Mouse (Mus musculus) MEL (cell line): ENCODE data around the gene Tnf. TPM values are rescaled to one million over a fixed set of nuclear protein-coding genes. Genes with fewer than 3 reads are reported as not detected.

Source experiments
- DNase-seq: peaks from one replicate; pipeline ENCODE4 v3.0.0; 2011; ENCODE audit warnings: low read depth, low spot score
- H3K27ac ChIP-seq: 2 replicates; pipeline ENCODE4 v1.5.1; 2012; ENCODE audit warnings: low read depth, mild to moderate bottlenecking, control low read depth, low read length, moderate library complexity; ENCODE audit not compliant: control insufficient read depth
- H3K27me3 ChIP-seq, 2 experiments: fragments of 150-350 bp in 1 of 2; sonication (generic) in 1 of 2; 2 replicates each; pipeline ENCODE4 v1.6.1; 2012; ENCODE audit warnings: low read length in 2 of 2, mild to moderate bottlenecking in 2 of 2, improper control_type of control experiment in 1 of 2, moderate library complexity in 1 of 2; ENCODE audit not compliant: insufficient read depth in 2 of 2, control insufficient read depth in 1 of 2
- H3K36me3 ChIP-seq, 2 experiments: 2 replicates each; pipeline ENCODE4 v1.6.1; 2012 to 2014; ENCODE audit warnings: low read length in 2 of 2, improper control_type of control experiment in 1 of 2, inconsistent platforms in 1 of 2, mild to moderate bottlenecking in 1 of 2; ENCODE audit not compliant: insufficient read depth in 2 of 2, control insufficient read depth in 1 of 2
- H3K4me1 ChIP-seq, 2 experiments: fragments of 150-350 bp in 1 of 2; sonication (generic) in 1 of 2; 2 replicates each; pipeline ENCODE4 v1.6.1; 2012; ENCODE audit warnings: low read length in 2 of 2, improper control_type of control experiment in 1 of 2, mild to moderate bottlenecking in 1 of 2; ENCODE audit not compliant: insufficient read depth in 2 of 2, control insufficient read depth in 1 of 2
- H3K4me3 ChIP-seq, 2 experiments: fragments of 150-350 bp in 1 of 2; sonication (generic) in 1 of 2; 2 replicates each; pipeline ENCODE4 v1.5.1; 2012; ENCODE audit warnings: low read depth in 2 of 2, low read length in 2 of 2, mild to moderate bottlenecking in 2 of 2, moderate library complexity in 2 of 2, control low read depth in 1 of 2, improper control_type of control experiment in 1 of 2; ENCODE audit not compliant: control insufficient read depth in 1 of 2, insufficient read depth in 1 of 2
- H3K79me2 ChIP-seq: 2 replicates; pipeline ENCODE4 v1.6.1; 2012; ENCODE audit warnings: mild to moderate bottlenecking, low read length, moderate library complexity; ENCODE audit not compliant: control insufficient read depth, poor library complexity, insufficient read depth
- H3K9ac ChIP-seq: 2 replicates; pipeline ENCODE4 v1.6.1; 2012; ENCODE audit warnings: low read depth, mild to moderate bottlenecking, control low read depth, low read length, moderate library complexity; ENCODE audit not compliant: control insufficient read depth, poor library complexity, severe bottlenecking
- H3K9me3 ChIP-seq: fragments of 150-350 bp; sonication (generic); replicated peaks from 2 replicates; pipeline ENCODE4 v1.6.1; 2012; ENCODE audit warnings: mild to moderate bottlenecking, low read length, improper control_type of control experiment, moderate library complexity; ENCODE audit not compliant: insufficient read depth
- CHD2 ChIP-seq: IDR thresholded peaks from 2 replicates; pipeline ENCODE4 v1.6.1; 2011; ENCODE audit warnings: low read length, improper control_type of control experiment
- CTCF ChIP-seq, 3 experiments: IDR thresholded peaks in 2 of 3; conservative IDR thresholded peaks in 1 of 3; 2 replicates each; pipeline ENCODE4 v1.5.1; 2011 to 2012; ENCODE audit warnings: low read length in 3 of 3, low read depth in 2 of 3, mild to moderate bottlenecking in 2 of 3, improper control_type of control experiment in 1 of 3, inconsistent platforms in 1 of 3, mixed read lengths in 1 of 3, moderate library complexity in 1 of 3; ENCODE audit not compliant: control insufficient read depth in 1 of 3, insufficient read depth in 1 of 3, poor library complexity in 1 of 3, severe bottlenecking in 1 of 3
- ELF1 ChIP-seq: IDR thresholded peaks from 2 replicates; pipeline ENCODE4 v1.6.1; 2014; ENCODE audit warnings: low read depth, mild to moderate bottlenecking, inconsistent platforms, low read length, improper control_type of control experiment, moderate library complexity
- GABPA ChIP-seq: IDR thresholded peaks from 2 replicates; pipeline ENCODE4 v1.6.1; 2012; ENCODE audit warnings: low read depth, mild to moderate bottlenecking, inconsistent platforms, low read length, improper control_type of control experiment, moderate library complexity
- GATA1 ChIP-seq: IDR thresholded peaks from 2 replicates; pipeline ENCODE4 v1.6.1; 2011; ENCODE audit warnings: low read depth, low read length, improper control_type of control experiment
- HCFC1 ChIP-seq: IDR thresholded peaks from 2 replicates; pipeline ENCODE4 v1.6.1; 2012; ENCODE audit warnings: low read depth, mild to moderate bottlenecking, inconsistent platforms, low read length, improper control_type of control experiment, moderate library complexity
- MAFK ChIP-seq: IDR thresholded peaks from 2 replicates; pipeline ENCODE4 v1.6.1; 2011; ENCODE audit warnings: low read depth, mild to moderate bottlenecking, low read length, improper control_type of control experiment, borderline replicate concordance
- MAX ChIP-seq: IDR thresholded peaks from 2 replicates; pipeline ENCODE4 v1.6.1; 2011; ENCODE audit warnings: low read length, improper control_type of control experiment
- MEF2A ChIP-seq: IDR thresholded peaks from 2 replicates; pipeline ENCODE4 v1.6.1; 2014; ENCODE audit warnings: low read depth, mild to moderate bottlenecking, inconsistent platforms, low read length, improper control_type of control experiment; ENCODE audit not compliant: poor library complexity, insufficient replicate concordance, severe bottlenecking; ENCODE audit errors: extremely low read depth
- MXI1 ChIP-seq: IDR thresholded peaks from 2 replicates; pipeline ENCODE4 v1.6.1; 2011; ENCODE audit warnings: mild to moderate bottlenecking, low read depth, low read length, improper control_type of control experiment
- NELFE ChIP-seq: IDR thresholded peaks from 2 replicates; pipeline ENCODE4 v1.6.1; 2011; ENCODE audit warnings: low read depth, low read length, improper control_type of control experiment
- NRF1 ChIP-seq: IDR thresholded peaks from 2 replicates; pipeline ENCODE4 v1.6.1; 2014; ENCODE audit warnings: low read depth, mild to moderate bottlenecking, inconsistent platforms, low read length, improper control_type of control experiment, moderate library complexity; ENCODE audit not compliant: poor library complexity, insufficient read depth, severe bottlenecking
- POLR2A ChIP-seq, 2 experiments: IDR thresholded peaks; 2 replicates each; pipeline ENCODE4 v1.6.1; 2011 to 2012; ENCODE audit warnings: low read length in 2 of 2, mild to moderate bottlenecking in 2 of 2, control low read depth in 1 of 2, improper control_type of control experiment in 1 of 2, low read depth in 1 of 2, moderate library complexity in 1 of 2; ENCODE audit not compliant: control insufficient read depth in 1 of 2, insufficient read depth in 1 of 2, poor library complexity in 1 of 2
- POLR2AphosphoS2 ChIP-seq: IDR thresholded peaks from 2 replicates; pipeline ENCODE4 v1.6.1; 2011; ENCODE audit warnings: low read length, improper control_type of control experiment
- POLR2AphosphoS5 ChIP-seq: IDR thresholded peaks from 2 replicates; pipeline ENCODE4 v1.6.1; 2012; ENCODE audit warnings: low read depth, borderline replicate concordance, mild to moderate bottlenecking, inconsistent platforms, low read length, moderate library complexity, mixed read lengths
- RAD21 ChIP-seq: IDR thresholded peaks from 2 replicates; pipeline ENCODE4 v1.6.1; 2011; ENCODE audit warnings: mild to moderate bottlenecking, low read depth, low read length, improper control_type of control experiment
- RCOR1 ChIP-seq: IDR thresholded peaks from 2 replicates; pipeline ENCODE4 v1.6.1; 2012; ENCODE audit warnings: low read depth, mild to moderate bottlenecking, inconsistent platforms, low read length, improper control_type of control experiment
- SIN3A ChIP-seq: IDR thresholded peaks from 2 replicates; pipeline ENCODE4 v1.6.1; 2012; ENCODE audit warnings: low read length, improper control_type of control experiment, inconsistent platforms
- SMC3 ChIP-seq: IDR thresholded peaks from 2 replicates; pipeline ENCODE4 v1.6.1; 2011; ENCODE audit warnings: low read depth, low read length, improper control_type of control experiment
- TAL1 ChIP-seq: IDR thresholded peaks from 2 replicates; pipeline ENCODE4 v1.6.1; 2012; ENCODE audit warnings: mild to moderate bottlenecking, inconsistent platforms, low read length, moderate library complexity, mixed read lengths
- TBP ChIP-seq: IDR thresholded peaks from 2 replicates; pipeline ENCODE4 v1.8.0; 2011; ENCODE audit warnings: low read depth, low read length, improper control_type of control experiment
- TCF12 ChIP-seq: IDR thresholded peaks from 2 replicates; pipeline ENCODE4 v1.6.1; 2014; ENCODE audit warnings: low read depth, mild to moderate bottlenecking, inconsistent platforms, low read length, improper control_type of control experiment, moderate library complexity
- USF1 ChIP-seq: IDR thresholded peaks from 2 replicates; pipeline ENCODE4 v1.6.1; 2014; ENCODE audit warnings: low read depth, mild to moderate bottlenecking, inconsistent platforms, low read length, improper control_type of control experiment, moderate library complexity
- USF2 ChIP-seq, 2 experiments: IDR thresholded peaks; 2 replicates each; pipeline ENCODE4 v1.6.1; 2011 to 2012; ENCODE audit warnings: improper control_type of control experiment in 2 of 2, low read length in 2 of 2, borderline replicate concordance in 1 of 2, inconsistent platforms in 1 of 2, low read depth in 1 of 2, mild to moderate bottlenecking in 1 of 2; ENCODE audit not compliant: insufficient read depth in 1 of 2
- polyA plus RNA-seq, 2 experiments: library from polyadenylated mRNA; stranded (reverse) in 1 of 2; unstranded in 1 of 2; fragments of >175 nt in 1 of 2; fragments of >200 nt in 1 of 2; gene quantifications; 2 replicates each; pipeline versions ENCODE4 v1.2.1 to v1.2.4; 2012; ENCODE audit warnings: low replicate concordance in 2 of 2, low read depth in 1 of 2; ENCODE audit not compliant: insufficient read length in 2 of 2, insufficient read depth in 1 of 2, missing spikeins in 1 of 2
- total RNA-seq: library from RNA; depleted of rRNA; stranded (reverse); fragments of 300-350 nt; gene quantifications from 2 replicates; pipeline ENCODE4 v1.2.3, GENCODE M21; 2012

Tnf gene
- total and polyA plus RNA-seq, 3 experiments = 1.2 to 2.0 TPM; not detected in 1

DNA sequence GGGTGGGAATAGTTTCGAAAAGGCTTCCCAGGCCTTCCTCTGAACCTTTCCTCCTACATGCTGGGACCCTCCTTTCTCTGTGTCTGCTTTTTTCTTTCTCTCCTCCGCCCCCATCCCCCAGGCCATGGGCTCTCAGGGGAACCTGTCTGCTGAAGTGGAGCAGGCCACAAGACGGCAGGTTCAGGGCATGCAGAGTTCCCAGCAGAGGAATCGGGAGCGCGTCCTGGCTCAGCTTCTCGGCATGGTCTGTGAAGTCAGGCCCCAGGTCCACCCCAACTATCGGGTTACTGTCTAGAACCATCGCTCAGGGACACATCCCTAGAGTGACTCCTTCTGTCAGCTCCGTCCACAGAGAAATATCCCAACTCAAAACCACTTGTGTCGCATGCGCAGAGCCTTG, 35.7 kb upstream of the Tnf start:
- H3K9ac ChIP-seq = no peak overlapping the region
- H3K9me3 ChIP-seq = no peaks in the 10 kb centered on the region
- no peak overlapping the region for H3K27ac ChIP-seq
- H3K4me3 ChIP-seq = no peak overlapping the region
- H3K36me3 ChIP-seq = peaks cover 0 to 14% of the 10 kb centered on the region in 2 experiments; a peak in 2 of 4 replicates
- TF ChIP-seq NRF1 = no peak
- no peak for TF ChIP-seq POLR2A (IDR thresholded peaks at IDR 0.05; ENCODE audit: control insufficient read depth in 1 of 2, insufficient read depth in 1 of 2, low read depth in 1 of 2, low read length in 2 of 2, poor library complexity in 1 of 2)
- no peak for TF ChIP-seq NELFE
- no peak for TF ChIP-seq TBP
- no peak for TF ChIP-seq MXI1
- no peak for TF ChIP-seq MAX
- no peak for TF ChIP-seq RCOR1
- no peak for TF ChIP-seq USF2 (IDR thresholded peaks at IDR 0.05; ENCODE audit: borderline replicate concordance in 1 of 2, insufficient read depth in 1 of 2, low read depth in 1 of 2, low read length in 2 of 2)
- no peak for DNase-seq
- H3K79me2 ChIP-seq = peaks cover 24% of the 10 kb centered on the region
- no peaks in the 10 kb centered on the region for H3K27me3 ChIP-seq
- H3K4me1 ChIP-seq = peaks cover 5 to 18% of the 10 kb centered on the region in 2 experiments; a peak in 3 of 4 replicates

DNA sequence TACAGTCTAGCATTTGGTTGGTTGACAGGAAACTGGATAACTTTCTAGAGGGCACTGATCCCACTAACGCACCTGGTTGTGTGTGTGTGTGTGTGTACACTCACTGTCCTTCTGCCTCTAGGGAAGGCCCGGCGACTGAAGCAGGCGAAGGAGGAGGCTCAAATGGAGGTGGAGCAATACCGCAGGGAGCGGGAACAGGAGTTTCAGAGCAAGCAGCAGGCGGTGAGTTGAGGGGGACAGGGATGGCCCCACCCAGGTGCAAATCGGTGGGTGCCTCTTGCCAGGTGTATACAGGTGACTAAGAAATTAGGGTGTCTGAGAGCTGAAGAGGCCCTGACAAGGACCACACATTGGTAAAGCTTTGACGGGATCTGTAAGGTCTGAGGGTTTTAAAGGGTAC, 35.2 kb upstream of the Tnf start:
- DNase-seq = no peak
- Histone ChIP-seq H3K4me3 (no peak overlapping the region), H3K27ac (no peak overlapping the region)
- TF ChIP-seq TCF12 = no peak
- TF ChIP-seq RAD21 = no peak
- TF ChIP-seq RCOR1 = no peak
- TF ChIP-seq GATA1 = no peak
- no peak for TF ChIP-seq NRF1
- TF ChIP-seq, all 39 proteins: peak for 0
- peaks cover 0 to 14% of the 10 kb centered on the region in 2 experiments; a peak in 2 of 4 replicates for H3K36me3 ChIP-seq
- H3K9ac ChIP-seq = no peak overlapping the region
- no peaks in the 10 kb centered on the region for H3K9me3 ChIP-seq
- H3K4me1 ChIP-seq = peaks cover 5 to 18% of the 10 kb centered on the region in 2 experiments; a peak in 3 of 4 replicates
- no peaks in the 10 kb centered on the region for H3K27me3 ChIP-seq
- peaks cover 22% of the 10 kb centered on the region for H3K79me2 ChIP-seq

DNA sequence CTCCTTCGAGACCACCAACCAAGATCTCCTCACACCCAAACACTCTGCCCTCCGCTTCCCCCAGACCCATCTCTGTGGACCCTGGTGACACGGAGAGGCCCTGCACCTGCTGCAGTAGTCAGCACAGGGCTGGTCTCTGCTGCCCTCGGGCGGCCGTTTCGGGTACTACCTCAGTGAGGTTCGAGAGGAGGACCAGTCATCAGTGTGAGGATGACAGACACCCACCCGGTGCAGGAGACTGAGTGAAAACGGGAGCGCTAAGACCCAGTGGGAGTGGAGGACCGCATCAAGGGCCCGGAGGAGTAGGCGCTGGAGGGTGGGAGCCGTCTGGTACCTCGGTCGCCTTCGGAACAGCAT, 34.6 kb upstream of the Tnf start:
- Histone ChIP-seq H3K9me3 (no peaks in the 10 kb centered on the region), H3K27ac (peak overlapping the region; percentile 98), H3K9ac (peak overlapping the region; percentile 86), H3K4me3 (peak overlapping the region; percentile 63 to 94), H3K4me1 (peaks cover 5 to 18% of the 10 kb centered on the region in 2 experiments; a peak in 3 of 4 replicates), H3K27me3 (no peaks in the 10 kb centered on the region), H3K79me2 (peaks cover 19% of the 10 kb centered on the region), H3K36me3 (peaks cover 3 to 14% of the 10 kb centered on the region in 2 experiments; a peak in 2 of 4 replicates)
- DNase-seq = peak; percentile 94
- TF ChIP-seq ELF1 = peak; percentile 42; the same call in 1 of the 2 replicates
- TF ChIP-seq USF2 (IDR thresholded peaks at IDR 0.05; ENCODE audit: borderline replicate concordance in 1 of 2, insufficient read depth in 1 of 2, low read depth in 1 of 2, low read length in 2 of 2) = no peak
- no peak for TF ChIP-seq USF1
- 0 out of 2 replicates have a peak, but pooled peaks have one; percentile 7 for TF ChIP-seq TCF12
- TF ChIP-seq POLR2AphosphoS5 = no peak
- no peak for TF ChIP-seq NRF1
- no peak for TF ChIP-seq TAL1
- peak; percentile 92 to 97 (median 96) for TF ChIP-seq CTCF (IDR thresholded peaks at IDR 0.05 in 2 of 3, conservative IDR thresholded peaks at IDR 0.05 in 1 of 3; ENCODE audit: control insufficient read depth in 1 of 3, insufficient read depth in 1 of 3, low read depth in 2 of 3, low read length in 3 of 3, poor library complexity in 1 of 3, severe bottlenecking in 1 of 3)
- TF ChIP-seq POLR2AphosphoS2 = no peak
- TF ChIP-seq RAD21 = peak; percentile 96
- no peak for TF ChIP-seq MEF2A
- TF ChIP-seq SMC3 = peak; percentile 92
- no peak for TF ChIP-seq RCOR1
- TF ChIP-seq CHD2 = no peak
- TF ChIP-seq GABPA = no peak
- TF ChIP-seq SIN3A = no peak
- TF ChIP-seq NELFE = no peak
- TF ChIP-seq HCFC1 = no peak
- TF ChIP-seq MAFK = no peak
